Mouse (Mus musculus): ENCODE measurements at regions not wholly inside any gene's neighbourhood (a gene's known extent, or its start where the extent isn't known, plus 50 kb on each side); places are given as distances from the start of the nearest gene placed in this dataset.
A peak's percentile ranks its signal among the peaks of the same experiment; 100 is the strongest.

DNA sequence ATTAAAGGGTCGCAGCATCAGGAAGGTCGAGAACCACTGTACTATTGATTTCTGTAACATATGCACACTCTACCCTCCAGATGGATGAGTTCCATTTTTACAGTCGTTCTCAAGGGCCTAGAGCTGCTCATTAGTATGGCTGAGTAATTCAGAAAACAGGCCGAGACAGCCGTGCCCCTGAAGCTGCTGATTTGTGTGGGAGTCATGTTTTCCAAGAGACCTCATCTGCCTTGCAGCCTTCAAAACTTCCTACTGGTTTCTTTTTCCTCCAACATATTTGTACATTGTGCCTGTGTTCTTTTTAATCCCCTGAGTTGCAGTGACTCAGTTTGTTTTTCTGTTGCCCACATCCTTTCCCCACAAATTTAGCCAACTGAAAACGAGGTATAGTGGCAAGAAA, 99.4 kb upstream of the Spred1 start:
- DNase-seq (ENCODE audit: low read depth, low spot score), result no peak

DNA sequence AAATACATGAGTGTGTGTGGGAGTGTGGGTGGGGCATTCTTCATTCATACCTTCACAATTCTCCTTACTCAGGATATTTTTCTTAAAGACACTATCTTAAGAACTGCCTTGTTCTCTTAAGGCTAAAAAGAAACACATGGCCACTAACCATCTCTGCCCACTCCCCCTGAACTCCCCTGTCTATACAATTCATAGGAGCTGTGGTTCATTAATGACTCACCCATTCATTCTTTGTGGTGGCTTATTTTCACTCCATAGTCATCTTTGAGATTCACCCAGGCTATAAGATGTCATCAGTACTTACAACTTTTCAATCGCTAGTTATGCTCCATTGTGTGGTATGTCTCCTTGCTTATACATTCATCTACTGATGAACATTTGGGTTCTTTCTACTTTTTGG, 97.7 kb upstream of the Spred1 start:
- DNase-seq (ENCODE audit: low read depth, low spot score), result no peak

GRCm38 (mm10) chr2:117027071-117027470, 94.1 kb upstream of the Spred1 start:
- DNase-seq (ENCODE audit: low read depth, low spot score), result no peak

DNA sequence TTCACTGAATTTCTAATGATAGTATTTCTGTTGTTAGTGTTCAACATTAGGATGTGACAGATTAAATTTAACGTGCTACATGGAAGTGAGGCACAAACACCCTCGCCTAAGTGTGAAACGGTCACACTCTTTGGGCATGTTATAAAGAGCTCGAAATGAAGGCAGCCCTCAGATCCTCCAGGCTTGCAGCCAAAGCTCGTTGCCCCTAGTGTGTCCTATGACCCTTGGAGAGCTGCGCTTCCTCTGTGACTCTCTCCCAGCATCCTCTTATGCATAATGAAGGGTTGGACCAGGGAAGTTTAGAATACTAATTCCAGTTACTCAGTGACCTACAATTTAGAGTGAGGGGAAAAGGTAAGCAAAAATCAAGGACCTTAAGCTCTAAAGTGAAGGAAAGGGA, 92.4 kb upstream of the Spred1 start:
- no peak for DNase-seq (ENCODE audit: low read depth, low spot score)

DNA sequence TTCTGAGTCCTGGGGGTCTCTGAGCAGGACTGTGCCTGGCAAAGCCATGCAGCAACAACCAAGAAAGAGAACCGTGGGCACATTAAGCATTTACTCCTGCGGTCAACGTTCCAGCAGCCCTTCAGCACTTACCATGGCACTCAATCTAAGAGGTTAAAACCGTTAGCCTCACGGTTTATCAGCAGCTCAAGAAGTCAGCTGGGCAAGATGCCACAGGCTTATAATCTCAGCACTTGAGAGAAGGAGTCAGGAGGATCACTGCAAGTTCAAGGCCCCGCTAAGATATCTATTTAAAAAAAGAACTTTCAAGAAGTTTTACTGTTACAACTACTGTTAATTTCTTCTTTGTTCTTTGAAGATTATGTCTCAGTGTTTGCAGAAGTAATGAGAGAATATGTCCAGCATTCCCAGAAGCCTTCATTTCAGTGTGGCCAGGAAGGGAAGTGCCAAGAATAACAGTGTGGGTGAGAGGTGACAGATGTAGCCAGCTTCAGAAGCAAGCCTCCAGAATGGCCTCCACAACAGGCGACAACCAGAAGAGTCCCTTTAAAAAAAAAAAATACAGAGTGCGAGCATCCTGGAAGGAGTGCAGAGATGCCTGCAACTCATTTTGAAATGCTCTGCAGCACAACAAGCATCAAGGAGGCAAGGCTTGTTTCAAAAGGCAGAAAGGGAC, 84.8 kb upstream of the Spred1 start:
- DNase-seq (ENCODE audit: low read depth, low spot score), result no peak

DNA sequence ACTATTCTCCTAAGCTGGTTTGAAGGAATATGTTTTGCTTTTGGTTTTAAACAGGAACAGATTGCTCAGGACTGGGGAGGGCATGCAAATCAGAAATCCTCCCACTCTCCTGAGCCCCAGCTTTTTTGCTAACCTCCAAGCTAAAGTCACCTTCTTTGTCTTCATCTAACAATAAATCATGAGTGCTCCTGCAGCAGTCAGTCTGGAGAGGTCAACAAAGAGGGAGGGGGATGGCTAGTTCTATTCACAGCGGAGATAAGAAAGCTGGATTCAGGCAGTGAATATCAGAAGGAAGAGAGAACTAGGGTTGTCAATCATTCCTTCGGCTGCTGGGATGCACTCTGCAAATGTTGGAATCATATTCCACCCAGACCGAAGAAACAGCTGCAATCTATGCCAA, 81.0 kb upstream of the Spred1 start:
- DNase-seq (ENCODE audit: low read depth, low spot score), result no peak

DNA sequence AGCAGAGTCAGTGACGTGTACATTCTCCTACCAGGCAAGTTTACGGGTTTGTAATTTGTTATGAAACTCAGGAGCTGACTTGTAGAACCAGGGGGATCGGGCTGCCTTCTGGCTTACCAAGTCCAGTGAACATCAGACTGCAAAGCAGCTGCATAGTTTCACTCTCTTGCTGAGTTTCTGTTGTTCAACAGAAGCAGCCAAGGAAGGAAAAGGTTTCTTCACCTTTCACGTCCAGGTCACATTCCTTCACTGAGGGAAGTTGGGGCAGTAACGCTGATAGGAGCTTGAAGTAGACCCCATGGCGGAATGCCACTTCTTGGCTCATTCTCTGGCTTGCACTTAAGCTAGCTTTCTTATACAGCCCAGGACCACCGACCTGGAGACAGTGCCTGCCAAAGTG, 77.3 kb upstream of the Spred1 start:
- DNase-seq (ENCODE audit: low read depth, low spot score), result no peak

GRCm38 (mm10) chr2:117048290-117048730, 72.9 kb upstream of the Spred1 start:
- DNase-seq (ENCODE audit: low read depth, low spot score), result no peak

DNA sequence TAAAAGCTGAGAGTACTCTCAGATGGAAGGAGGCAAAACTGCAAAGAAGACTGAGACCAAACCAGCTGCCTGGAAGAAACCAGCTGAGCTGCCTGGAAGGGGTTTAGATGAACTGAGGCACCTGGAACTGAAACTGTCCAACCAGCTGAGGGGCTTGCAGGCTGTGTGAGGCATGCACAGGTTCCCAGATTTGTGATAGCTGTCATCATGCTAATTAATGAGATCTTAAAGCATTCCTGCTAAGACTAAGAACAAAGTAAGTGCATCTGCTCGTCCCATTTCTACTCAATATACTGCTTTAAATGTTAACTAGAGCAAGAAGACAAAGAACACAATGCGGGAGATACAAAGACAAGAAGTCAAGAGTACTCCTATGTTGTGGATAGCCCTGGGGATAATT, 71.1 kb upstream of the Spred1 start:
- peak; percentile 64 for DNase-seq (ENCODE audit: low read depth, low spot score)

DNA sequence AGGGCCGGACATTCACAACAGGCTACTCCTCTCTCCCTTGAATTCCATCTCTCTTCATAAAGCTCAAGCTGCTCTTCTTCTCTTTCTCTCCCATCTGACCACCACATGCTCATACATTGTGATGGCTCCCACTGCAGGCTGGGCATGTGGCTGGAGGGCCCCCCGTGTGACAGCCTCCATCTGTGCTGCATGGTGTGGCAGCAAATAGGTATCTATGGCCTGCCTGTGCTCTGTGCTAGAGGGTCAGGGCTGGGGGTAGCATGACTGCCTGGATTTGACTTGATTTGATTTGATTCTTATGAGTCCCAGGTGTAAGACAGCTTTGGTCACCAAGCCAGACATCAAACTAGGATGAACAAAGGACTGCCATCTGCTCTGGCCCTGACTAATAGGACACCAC, 57.0 kb upstream of the Spred1 start:
- DNase-seq (ENCODE audit: low read depth, low spot score), result no peak

- no peak for DNase-seq (ENCODE audit: low read depth, low spot score)
Observed at GRCm38 (mm10) chr2:117070348-117070747, 50.8 kb upstream of the Spred1 start.

- no peak for DNase-seq (ENCODE audit: low read depth, low spot score)
Observed at GRCm38 (mm10) chr2:117071098-117071497, 50.1 kb upstream of the Spred1 start.
